Mouse (Mus musculus) monocyte, adult 2 months (primary cell): ENCODE data around the gene Sc5d.

Experiments
- DNase-seq, 2 experiments: peaks; one replicate each; pipeline ENCODE4 v3.0.0; 2022; ENCODE audit warnings: low spot score in 2 of 2, low read depth in 1 of 2

Gene Sc5d

GRCm38 (mm10) chr9:42263709-42264111 is 346 bp downstream of the Sc5d start:
- DNase-seq = no peak

GRCm38 (mm10) chr9:42260481-42260880 is 3.6 kb downstream of the Sc5d start:
- DNase-seq = no peak

GRCm38 (mm10) chr9:42249112-42249511 is 14.9 kb downstream of the Sc5d start:
- no peak for DNase-seq

GRCm38 (mm10) chr9:42246688-42247087 is 17.4 kb downstream of the Sc5d start:
- DNase-seq = no peak

GRCm38 (mm10) chr9:42244173-42244572 is 19.9 kb downstream of the Sc5d start:
- no peak for DNase-seq

GRCm38 (mm10) chr9:42241021-42241420 is 23.0 kb downstream of the Sc5d start:
- DNase-seq = no peak

GRCm38 (mm10) chr9:42240583-42240992 is 23.5 kb downstream of the Sc5d start:
- DNase-seq = no peak

GRCm38 (mm10) chr9:42238827-42239226 is 25.2 kb downstream of the Sc5d start:
- DNase-seq = no peak

GRCm38 (mm10) chr9:42231116-42231515 is 32.9 kb downstream of the Sc5d start:
- DNase-seq = no peak

- DNase-seq = no peak
These were observed 33.7 kb downstream of the Sc5d start for GRCm38 (mm10) chr9:42230333-42230732.

- DNase-seq = no peak
These were observed 34.5 kb downstream of the Sc5d start for GRCm38 (mm10) chr9:42229465-42230110.

GRCm38 (mm10) chr9:42227804-42228203 is 36.3 kb downstream of the Sc5d start:
- DNase-seq = no peak

- no peak for DNase-seq
These were observed 44.9 kb downstream of the Sc5d start for GRCm38 (mm10) chr9:42219001-42219660.

GRCm38 (mm10) chr9:42217685-42218084 is 46.4 kb downstream of the Sc5d start:
- no peak for DNase-seq

GRCm38 (mm10) chr9:42214116-42214515 is 49.9 kb downstream of the Sc5d start:
- no peak for DNase-seq

GRCm38 (mm10) chr9:42213142-42213541 is 50.9 kb downstream of the Sc5d start:
- DNase-seq = no peak

- DNase-seq = no peak
These were observed 54.4 kb downstream of the Sc5d start for GRCm38 (mm10) chr9:42209666-42210065.

GRCm38 (mm10) chr9:42208463-42208862 is 55.6 kb downstream of the Sc5d start:
- DNase-seq = no peak

GRCm38 (mm10) chr9:42206750-42207149 is 57.3 kb downstream of the Sc5d start:
- DNase-seq = no peak

- no peak for DNase-seq
These were observed 61.8 kb downstream of the Sc5d start for GRCm38 (mm10) chr9:42202271-42202670.
